Mouse (Mus musculus) left cerebral cortex, adult 11 months (tissue): ENCODE measurements around the gene Rora.

Source experiments
- DNase-seq: peaks from one replicate; pipeline ENCODE4 v3.0.0; 2022; ENCODE audit warnings: low spot score

The Rora gene

DNA sequence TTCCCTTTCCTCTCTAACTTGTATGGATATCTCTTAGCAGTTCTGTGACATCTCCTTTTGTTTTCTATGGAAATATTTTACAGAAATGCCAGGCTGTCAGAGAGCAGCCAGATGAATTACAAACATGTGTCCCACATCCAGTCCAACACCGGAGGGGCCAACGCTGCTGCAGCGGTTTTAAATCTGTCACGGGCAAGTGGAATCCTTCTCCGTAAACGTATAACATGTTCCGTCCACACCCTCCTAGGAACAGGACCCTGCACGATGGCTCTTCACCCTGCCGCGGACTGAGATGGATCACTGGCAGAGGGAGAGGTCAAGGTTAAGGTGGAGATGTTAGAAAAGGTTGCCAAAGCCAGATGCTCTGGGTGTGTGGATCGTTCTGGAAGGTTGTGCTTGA lies 237.8 kb downstream of the Rora start:
- no peak for DNase-seq

DNA sequence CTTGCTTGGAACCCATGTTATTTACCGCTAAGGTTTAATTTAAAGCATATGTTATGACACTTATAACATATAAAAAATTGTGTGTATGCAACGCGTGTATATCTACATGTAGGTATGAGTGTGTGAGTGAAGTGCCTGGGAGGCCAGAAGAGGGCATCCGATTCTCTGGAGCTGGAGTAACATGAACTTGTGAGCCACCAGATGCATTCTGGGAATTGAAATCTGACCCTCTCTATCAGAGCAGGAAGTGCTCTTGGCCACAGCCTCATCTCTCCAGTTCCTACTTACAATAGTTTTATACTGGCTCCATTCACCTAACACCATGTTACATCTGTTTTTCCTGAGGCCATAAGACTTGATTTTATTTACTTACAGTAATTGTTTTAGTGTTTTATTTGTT lies 238.8 kb downstream of the Rora start:
- DNase-seq, result no peak

DNA sequence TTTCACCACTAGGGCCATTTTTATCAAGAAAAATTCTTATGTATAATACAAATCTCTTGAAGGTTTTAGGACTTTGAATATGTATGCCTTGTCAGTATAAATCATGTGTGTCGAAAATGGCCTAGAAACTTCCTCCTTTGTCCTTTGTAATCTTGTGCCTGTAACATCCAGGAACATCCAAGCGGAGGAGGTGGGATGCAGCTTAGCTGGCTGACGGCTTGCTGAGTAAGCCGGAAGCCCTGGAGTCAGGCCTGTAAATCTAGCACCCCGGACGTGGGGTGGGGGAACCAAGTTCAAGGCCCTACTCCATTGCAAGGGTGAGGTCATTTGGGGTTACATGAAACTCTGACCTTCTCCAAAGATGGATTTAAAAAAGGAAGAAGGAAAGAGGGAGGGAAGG lies 239.3 kb downstream of the Rora start:
- no peak for DNase-seq

DNA sequence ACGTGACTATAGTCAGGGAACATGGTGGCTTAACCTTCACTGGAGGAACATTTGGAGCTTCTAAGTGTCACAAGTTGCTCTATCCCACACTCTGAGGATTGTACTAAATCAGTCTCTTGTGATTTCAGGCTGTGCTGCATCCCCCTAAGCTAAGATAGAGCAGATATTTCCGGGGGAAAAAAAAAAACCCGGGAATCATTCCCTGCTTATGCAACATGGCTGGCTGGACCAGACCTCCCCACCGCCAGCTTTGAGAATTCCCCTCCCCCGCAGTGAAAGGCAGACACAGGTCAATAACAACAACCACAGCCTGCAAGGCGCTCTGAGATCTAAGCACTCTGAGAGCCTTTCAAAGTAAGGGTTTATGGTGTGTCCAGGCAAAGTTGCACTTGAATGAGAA lies 244.7 kb downstream of the Rora start:
- DNase-seq, result no peak

DNA sequence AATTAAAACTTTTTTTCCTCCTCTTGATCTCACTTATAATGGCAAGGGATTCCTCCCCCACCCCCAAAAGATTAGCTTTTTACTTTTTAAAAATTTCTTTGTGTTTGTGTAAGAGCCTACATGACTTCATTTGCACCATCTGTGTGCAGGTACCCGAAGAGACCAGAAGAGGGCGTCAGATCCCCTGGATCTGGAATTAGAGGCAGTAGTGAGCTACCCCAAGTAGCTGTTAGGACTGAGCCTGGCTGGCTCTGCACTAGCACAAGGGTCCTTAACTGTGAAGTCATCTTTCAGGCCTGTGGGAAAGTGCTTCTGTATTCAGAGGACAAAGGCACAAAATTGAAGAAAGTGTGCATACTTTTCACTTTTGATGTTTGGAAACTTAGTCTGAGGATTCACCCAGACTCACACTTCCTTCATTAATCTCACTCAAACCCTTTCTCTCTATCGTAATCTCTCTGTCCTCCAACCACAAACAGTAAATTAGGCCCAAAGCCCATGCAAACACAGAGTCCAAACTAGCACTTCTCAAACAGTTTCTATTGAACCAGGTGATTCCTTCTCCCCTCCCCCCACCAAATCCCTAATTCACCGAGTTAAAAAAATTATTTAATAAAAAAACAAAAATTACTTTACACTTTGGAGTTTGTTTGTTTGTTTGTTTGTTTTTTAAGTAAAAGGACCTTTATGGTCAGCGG lies 246.1 kb downstream of the Rora start:
- DNase-seq, result no peak

DNA sequence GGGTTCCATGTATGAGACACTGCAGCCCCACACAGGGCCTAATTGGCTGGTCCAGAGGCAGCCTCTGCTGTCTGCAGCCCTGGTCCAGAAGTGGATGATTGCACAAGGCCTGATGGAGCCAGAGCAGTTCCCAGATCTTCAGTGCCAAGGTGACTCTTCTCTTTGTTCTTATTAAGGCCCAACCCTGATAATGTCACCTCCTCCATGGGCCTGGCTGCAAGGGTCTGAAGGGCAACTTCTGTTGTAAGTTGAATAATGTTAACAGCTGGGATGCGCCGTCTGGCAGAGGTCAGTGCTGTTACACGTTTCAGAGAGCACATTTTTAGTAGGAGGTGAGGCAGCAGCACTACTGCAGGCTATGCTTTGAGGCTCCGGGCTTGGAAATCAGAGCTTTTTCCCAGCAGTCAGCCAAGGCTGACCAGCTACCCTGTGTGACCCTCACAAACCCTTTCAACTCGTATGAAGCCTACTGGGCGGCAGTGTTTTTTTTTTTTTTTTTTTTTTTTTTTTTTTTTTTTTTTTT lies 252.8 kb downstream of the Rora start:
- DNase-seq, result no peak

DNA sequence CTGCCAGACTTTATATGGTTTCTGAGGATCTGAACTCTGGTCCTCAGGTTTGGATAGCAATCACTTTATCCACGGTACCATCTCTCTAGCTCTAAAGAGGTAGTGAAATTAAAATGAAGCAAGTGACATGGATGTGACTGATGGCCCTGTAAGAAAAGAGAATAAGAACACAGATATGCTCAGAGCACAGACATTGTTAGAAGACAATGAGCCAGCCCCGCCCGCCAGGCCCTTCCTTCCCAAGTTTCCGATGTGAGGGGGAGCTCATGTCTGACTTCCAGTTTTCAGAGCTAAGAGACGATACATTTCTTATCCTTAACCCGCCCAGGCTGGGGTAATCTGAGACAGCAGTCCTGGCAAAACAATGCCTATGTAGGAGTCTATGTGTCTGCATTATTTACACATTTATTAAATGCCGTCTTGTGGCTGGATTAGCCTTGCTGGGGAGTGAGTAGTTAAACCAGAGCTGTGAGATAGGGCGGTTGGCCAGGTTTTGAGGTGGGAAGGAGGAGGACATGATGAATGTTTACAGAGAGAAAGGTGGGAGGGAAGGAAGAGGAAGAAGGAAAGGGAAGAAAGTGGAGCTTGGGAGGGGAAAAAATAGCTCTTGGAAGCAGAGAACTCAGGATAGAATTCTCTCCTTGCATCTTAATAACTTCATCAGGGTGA lies 259.0 kb downstream of the Rora start:
- DNase-seq, result no peak

GRCm38 (mm10) chr9:68913191-68913697 lies 259.7 kb downstream of the Rora start:
- DNase-seq, result no peak

DNA sequence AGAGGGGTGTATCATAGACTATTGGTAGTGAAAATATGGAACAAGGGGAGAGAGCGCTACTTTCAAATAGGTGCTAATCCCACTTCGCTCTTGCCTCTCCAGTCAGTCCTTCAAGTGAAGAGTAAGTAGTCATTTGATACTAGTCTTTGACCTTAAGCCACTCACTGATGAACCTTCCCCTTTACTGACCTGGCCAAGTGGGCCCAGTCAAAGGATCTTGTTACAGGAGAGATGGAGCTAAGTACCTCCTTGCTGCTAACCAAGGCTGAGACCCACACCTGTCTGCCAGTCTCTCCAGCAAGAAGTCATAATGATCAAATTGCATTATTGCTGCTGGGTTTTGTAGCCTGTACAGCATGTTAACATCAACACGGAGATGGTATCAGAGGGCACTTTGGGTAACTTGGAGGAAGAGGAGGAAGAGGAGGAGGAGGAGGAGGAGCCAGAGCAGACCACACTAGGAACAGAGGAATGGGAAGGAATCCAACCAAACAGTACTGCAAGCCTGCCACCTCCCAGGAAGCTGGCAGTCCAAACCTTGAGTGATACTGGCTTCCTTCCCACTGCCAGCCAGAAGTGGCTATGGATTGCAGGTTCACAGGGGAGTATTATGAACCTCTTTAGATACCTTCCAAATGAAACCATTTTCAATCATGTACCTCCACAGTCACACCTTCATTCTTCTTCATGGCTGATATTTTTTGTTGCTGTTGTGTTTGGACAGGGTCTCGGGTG lies 261.1 kb downstream of the Rora start:
- no peak for DNase-seq

DNA sequence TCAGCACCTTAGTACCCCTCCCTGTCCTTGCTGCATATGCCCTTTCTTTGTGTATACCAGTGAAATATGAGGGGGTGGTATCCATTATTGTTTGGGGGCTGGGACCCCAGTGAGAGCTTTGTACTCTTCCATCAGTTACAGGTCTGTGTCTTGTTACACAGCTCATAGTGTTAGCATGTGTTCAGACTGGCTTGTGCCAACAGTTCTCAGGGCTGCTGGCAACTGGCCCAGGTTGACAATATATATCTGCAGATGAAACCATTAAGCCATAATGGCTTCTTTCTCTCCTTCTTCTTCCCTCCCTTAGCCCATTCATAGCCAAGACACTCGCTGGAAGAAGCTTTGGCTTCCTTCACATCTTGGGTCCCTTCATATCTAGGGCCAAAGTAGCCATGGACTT lies 263.2 kb downstream of the Rora start:
- no peak for DNase-seq

- no peak for DNase-seq
Measured at GRCm38 (mm10) chr9:68923128-68923601, 269.6 kb downstream of the Rora start.

GRCm38 (mm10) chr9:68926406-68926805 lies 272.8 kb downstream of the Rora start:
- no peak for DNase-seq

DNA sequence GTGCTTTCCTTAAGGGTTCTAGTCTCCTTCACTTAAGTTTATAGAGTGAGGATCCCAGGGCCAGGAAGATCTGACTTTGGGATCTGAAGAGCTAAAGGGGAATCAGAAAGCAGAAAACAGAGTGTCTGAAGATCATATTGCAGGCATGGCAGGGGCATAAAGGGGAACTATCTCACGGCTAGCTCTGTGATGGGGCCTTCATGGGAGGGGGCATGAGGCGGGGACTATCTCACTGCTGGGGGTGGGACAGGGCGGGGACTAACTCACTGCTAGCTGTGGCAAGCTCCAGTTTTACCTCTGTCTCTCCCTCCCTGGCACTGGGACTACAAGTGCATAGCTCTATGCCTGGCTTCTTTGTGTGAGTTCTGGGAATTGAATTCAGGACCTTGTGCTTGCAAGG lies 279.6 kb downstream of the Rora start:
- no peak for DNase-seq

- DNase-seq, result no peak
Measured at GRCm38 (mm10) chr9:68934238-68934637, 280.7 kb downstream of the Rora start.

- no peak for DNase-seq
Measured at GRCm38 (mm10) chr9:68935611-68936010, 282.0 kb downstream of the Rora start.

GRCm38 (mm10) chr9:68941037-68941436 lies 287.5 kb downstream of the Rora start:
- DNase-seq, result peak; percentile 52

GRCm38 (mm10) chr9:68942595-68943011 lies 289.0 kb downstream of the Rora start:
- DNase-seq, result no peak

GRCm38 (mm10) chr9:68944026-68944425 lies 290.4 kb downstream of the Rora start:
- DNase-seq, result no peak

- DNase-seq, result no peak
Measured at GRCm38 (mm10) chr9:68947707-68948106, 294.1 kb downstream of the Rora start.

DNA sequence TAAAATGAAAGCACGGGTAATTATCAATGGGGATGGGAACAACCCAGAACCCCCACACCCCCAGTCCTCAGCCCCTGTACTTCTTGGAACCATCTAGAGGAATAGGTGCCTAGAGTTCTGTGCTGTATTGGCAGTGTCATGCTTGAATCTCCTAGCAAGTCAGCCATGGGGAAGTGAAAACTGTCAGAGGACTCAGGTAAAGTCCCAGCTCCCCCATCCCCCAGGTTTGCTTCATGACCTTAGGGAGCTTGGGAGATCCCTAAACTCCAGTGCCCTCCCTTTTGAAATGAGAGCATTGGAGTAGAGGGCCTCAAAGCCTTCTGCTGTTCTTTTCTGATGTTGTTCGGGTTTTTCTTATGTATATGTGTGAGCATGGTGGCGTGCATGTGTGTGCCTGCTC lies 294.6 kb downstream of the Rora start:
- no peak for DNase-seq

DNA sequence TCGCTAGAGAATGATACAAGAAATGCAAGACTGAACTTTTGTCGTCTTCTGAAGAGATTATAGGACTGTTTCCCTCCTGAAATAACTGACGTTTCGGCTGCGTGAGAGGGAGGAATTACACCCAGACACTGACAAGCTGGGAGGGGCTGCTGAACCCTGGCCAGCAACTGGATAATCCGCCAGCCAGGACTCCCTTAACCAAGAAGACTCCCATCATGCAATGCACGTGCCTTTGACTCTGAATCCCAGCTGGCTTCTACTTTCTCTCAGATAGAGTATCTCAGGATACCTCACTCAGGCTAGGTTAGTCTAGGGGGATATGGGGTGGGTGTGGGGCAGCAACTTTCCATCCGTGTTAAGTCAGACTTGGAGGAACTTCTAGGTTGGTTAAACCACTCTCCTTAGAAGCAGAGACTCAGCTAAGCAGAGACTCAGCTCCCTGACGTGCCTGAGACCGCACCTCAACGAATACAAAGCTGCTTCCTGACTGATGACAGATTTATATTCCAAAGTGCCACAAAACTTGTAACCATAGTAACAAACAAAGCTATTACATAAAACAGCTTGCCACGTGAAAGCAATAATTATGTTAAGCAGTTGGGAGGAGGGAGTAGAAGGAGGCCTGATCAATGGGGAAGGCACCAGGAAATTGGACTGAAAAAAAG lies 302.8 kb downstream of the Rora start:
- DNase-seq, result no peak

GRCm38 (mm10) chr9:68956938-68957573 lies 303.5 kb downstream of the Rora start:
- peak; percentile 13 for DNase-seq
